Mouse (Mus musculus): ENCODE data around the gene Cdkal1. TPM values are rescaled to one million over a fixed set of nuclear protein-coding genes. Genes with fewer than 3 reads are reported as not detected.
A peak's percentile ranks its signal among the peaks of the same experiment; 100 is the strongest.

Cdkal1 gene
- polyA plus RNA-seq, 1 experiment from 2014 or later, result 15.1 TPM

DNA sequence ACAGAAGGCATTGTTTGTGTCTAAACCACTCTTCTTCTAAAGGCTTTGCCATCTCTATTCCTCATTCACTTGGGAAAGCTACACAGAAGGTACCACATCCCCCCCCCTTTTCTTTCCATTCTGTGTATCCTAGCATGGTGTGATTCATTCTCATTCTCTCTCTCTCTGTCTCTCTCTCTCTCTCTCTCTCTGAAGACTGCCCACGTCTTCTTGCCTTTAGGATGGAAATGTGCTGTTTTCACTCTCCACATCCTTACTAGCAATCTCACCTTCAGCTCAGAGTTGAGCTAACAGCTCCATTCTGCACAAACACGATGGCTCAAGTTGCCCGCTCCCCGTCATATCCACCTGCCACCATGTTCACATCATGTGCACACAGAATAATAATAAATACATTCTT lies 675.6 kb downstream of the Cdkal1 start:
- in situ Hi-C loops (cut with MboI; ENCODE audit: low pct_unique_long_range_greater_than_20kb), result no loop called here
- CTCF ChIA-PET, result no interaction called here
- DNase-seq (ENCODE audit: low read depth, low spot score) (no peak), ATAC-seq (no peak)
- POLR2A ChIA-PET, result no interaction called here
- no peak for TF ChIP-seq CTCF (IDR thresholded peaks at IDR 0.05)
- peaks cover 3% of the 10 kb centered on the region for H3K27me3 ChIP-seq

DNA sequence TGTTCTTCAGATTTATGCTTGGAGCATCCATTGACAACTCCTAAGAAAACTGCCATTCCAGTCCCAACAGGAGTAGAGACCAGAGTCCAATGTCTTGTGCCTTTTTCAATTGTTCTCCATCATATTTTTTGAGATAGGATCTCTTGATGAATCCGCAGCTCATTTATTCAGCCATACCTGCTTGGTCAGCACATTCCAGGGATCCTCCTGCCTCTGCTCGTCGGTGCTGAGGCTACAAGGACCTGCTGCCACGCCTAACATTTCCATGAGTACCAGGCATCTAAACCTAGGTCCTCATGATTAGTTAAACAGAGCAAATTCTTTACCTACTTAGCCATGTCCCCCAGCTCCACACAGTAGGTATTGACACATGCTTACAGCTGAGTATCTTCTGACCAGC lies 676.2 kb downstream of the Cdkal1 start:
- no peak for ATAC-seq
- no peak for DNase-seq (ENCODE audit: low read depth, low spot score)
- peaks cover 3% of the 10 kb centered on the region for H3K27me3 ChIP-seq
- in situ Hi-C loops (cut with MboI; ENCODE audit: low pct_unique_long_range_greater_than_20kb), result no loop called here
- no peak for TF ChIP-seq CTCF (IDR thresholded peaks at IDR 0.05)
- POLR2A ChIA-PET, result interaction anchor here (0.5 kb wide), 1 partner anchor 35 kb away, joined by 4 read pairs; no protein-coding TSS in a partner anchor
- CTCF ChIA-PET, result no interaction called here

DNA sequence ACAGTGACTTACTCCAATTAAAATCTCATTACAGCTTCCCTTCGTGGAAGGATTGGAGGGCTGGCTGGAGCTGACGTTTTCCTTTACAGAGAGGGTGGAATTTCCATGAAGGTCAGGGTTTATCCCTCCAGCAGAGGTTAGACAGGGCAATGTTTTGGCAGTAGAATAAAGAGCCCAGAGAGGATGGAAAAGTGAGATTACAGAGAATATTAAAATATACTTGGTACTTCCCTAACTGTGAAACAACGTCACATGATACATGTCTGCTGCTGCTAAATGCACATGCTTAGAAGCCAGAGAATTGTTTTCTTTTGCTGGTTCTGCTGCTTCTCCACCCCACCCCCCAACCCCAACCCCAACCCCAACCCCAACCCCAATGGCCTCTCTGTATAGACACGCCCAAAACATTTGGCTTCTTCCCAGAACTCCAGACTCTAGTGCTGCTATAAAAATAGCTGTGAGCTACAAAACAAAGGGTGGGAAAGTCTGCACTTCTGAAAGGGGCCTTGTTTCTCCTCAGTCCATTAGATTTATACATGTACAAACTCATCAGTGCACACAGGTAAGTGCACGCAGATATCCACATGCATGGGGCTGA lies 677.5 kb downstream of the Cdkal1 start:
- in situ Hi-C loops (cut with MboI; ENCODE audit: low pct_unique_long_range_greater_than_20kb), result no loop called here
- no peak for DNase-seq (ENCODE audit: low read depth, low spot score)

DNA sequence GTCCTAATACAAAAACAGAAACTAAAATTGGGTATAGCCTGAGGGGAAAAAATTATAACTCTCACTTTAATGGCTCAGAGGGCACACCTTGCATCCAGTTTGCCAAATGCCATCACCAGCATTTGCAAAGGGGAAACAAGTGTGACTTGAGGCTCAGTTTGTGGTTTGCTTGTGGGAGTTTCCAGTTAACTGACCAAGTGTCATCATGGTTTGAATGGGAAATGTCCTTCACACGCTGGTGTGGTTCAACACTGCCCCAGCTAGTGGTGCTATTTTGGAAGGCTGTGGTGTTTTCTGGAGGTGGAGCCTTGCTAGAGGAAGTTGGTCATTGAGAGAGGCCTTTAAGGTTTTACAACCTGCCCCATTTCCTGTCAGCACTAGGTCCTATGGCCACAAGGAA lies 686.1 kb downstream of the Cdkal1 start:
- ChIA-PET CTCF (interaction anchor here (1.5 kb wide), 1 partner anchor 19 kb away, joined by 4 read pairs; no protein-coding TSS in a partner anchor), POLR2A (no interaction called here)
- DNase-seq (ENCODE audit: low read depth, low spot score) (no peak), ATAC-seq (no peak)
- in situ Hi-C loops (cut with MboI; ENCODE audit: low pct_unique_long_range_greater_than_20kb), result no loop called here
- H3K27me3 ChIP-seq, result no peaks in the 10 kb centered on the region
- no peak for TF ChIP-seq CTCF (IDR thresholded peaks at IDR 0.05)

More for the DNA sequence above, 677.5 kb downstream of the Cdkal1 start:
- ATAC-seq, result no peak
- TF ChIP-seq CTCF (IDR thresholded peaks at IDR 0.05), result no peak
- POLR2A ChIA-PET, result interaction anchor here (1.1 kb wide), 1 partner anchor 23 kb away, joined by 3 read pairs; no protein-coding TSS in a partner anchor
- CTCF ChIA-PET, result interaction anchor here (1.0 kb wide), 1 partner anchor 10 kb away, joined by 3 read pairs; no protein-coding TSS in a partner anchor
- H3K27me3 ChIP-seq, result peaks cover 3% of the 10 kb centered on the region

DNA sequence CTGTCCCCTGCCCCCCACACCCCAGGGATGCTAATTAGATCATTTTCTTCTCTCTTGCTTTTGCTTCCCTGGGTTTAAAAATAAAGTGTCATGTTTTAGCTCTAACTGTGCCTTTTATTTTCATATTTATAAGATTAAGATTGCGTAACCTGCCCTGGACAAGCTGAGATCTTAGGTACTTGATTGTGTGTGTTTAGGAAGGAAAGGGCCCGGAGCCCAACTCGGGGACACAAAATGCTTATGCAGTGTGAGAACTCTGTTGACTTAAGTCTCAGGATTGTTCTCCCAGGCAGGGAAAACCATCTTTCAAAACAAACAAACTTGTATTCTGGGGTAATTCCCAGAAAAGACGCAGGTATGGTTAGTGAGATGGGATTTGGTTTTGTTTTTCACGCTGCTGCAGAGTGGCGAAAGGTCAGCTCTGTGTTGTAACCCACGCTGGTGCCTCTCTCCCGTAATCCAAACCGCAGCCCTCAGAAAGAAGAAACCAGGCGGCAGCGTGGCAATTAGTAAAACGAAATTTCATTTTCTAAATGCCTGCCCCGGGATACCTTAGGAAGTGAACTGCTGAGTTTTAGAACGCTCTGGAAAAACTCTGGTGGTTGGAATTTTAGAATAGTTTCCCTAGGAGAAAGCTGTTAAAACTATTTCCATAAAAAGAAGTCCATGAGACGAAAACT lies 690.5 kb downstream of the Cdkal1 start:
- POLR2A ChIA-PET, result no interaction called here
- DNase-seq (ENCODE audit: low read depth, low spot score) (no peak), ATAC-seq (no peak)
- in situ Hi-C loops (cut with MboI; ENCODE audit: low pct_unique_long_range_greater_than_20kb), result no loop called here
- CTCF ChIA-PET, result interaction anchor here (1.1 kb wide), 1 partner anchor 31 kb away, joined by 3 read pairs; no protein-coding TSS in a partner anchor
- no peak for TF ChIP-seq CTCF (IDR thresholded peaks at IDR 0.05)
- no peaks in the 10 kb centered on the region for H3K27me3 ChIP-seq

DNA sequence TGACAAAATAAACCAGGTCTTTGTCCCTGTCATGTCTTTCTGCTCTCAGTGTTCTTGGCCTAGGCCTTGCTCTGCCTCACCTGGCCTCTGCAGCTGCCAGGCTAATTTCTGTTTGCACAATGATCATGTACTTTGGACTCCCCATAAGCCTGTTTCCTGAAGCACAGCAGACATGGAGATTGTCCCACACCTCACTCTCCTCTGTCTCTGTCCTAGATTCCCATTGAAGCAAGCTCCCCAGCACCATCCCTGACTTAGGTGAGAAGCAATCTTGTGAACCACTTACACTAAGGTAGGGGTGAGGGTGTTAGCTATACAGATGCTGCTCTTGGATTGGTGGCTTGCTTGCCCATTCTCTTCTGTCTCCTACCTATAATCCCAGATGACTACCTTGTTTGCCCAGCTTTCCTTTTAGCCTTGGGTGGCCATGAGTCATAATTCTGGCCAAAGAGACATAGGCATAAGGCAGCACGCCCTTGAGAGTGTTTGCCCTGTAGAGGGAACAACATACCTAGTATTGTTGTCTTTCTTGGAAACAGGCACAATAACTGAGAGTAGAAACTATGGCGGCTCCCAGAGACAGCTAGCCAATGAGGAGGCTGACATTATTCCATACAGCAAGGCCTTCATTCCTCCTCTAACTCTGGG lies 692.5 kb downstream of the Cdkal1 start:
- no peak for ATAC-seq
- POLR2A ChIA-PET, result no interaction called here
- in situ Hi-C loops (cut with MboI; ENCODE audit: low pct_unique_long_range_greater_than_20kb), result no loop called here
- no peak for TF ChIP-seq CTCF (IDR thresholded peaks at IDR 0.05)
- CTCF ChIA-PET, result interaction anchor here (1.0 to 1.1 kb wide), 2 partner anchors 18 to 205 kb away, joined by 3 read pairs; no protein-coding TSS in a partner anchor
- no peaks in the 10 kb centered on the region for H3K27me3 ChIP-seq
- DNase-seq (ENCODE audit: low read depth, low spot score), result no peak

DNA sequence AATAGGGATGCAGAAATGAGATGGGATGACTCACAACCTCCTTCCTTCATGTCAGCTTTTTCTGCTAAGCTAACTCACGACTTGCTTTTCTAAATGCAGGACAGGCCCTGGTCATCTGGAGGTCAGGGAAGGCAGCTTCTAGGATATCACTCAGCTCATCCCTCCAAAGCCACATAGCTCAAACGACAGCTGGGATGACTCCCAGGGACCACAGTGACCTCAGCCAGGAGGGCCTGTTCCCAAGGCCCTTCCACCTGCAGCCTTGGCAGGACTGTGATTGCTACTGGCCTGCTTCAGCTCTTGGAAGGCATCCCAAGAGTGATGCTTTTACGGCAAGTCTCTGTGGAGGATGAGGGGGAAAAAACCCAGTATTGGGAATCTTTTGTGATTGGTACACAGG lies 693.0 kb downstream of the Cdkal1 start:
- POLR2A ChIA-PET, result no interaction called here
- CTCF ChIA-PET, result no interaction called here
- no peaks in the 10 kb centered on the region for H3K27me3 ChIP-seq
- TF ChIP-seq CTCF (IDR thresholded peaks at IDR 0.05), result no peak
- no peak for ATAC-seq
- no peak for DNase-seq (ENCODE audit: low read depth, low spot score)
- in situ Hi-C loops (cut with MboI; ENCODE audit: low pct_unique_long_range_greater_than_20kb), result no loop called here

DNA sequence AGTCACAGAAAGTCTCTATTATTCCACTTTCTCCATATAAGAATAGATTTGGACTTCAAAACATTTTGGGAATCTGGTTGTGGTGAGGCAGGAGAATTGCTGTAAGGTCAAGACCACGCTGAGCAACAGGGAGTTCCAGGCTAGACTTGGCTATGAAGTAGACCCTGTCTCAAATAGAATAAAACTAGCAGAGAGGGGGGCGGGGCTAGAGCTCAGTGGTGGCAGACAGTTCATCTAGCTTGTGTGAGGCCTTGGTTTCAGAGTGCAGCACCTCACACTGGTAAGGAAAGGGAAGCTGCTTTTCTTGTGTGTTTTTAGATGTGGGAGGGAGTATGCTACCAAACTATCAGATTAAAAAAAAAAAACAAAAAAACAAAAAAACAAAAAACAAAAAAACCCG lies 694.0 kb downstream of the Cdkal1 start:
- ChIA-PET CTCF (no interaction called here), POLR2A (interaction anchor here (0.5 to 0.6 kb wide), 2 partner anchors 669 to 746 kb away, joined by 3 to 4 read pairs; no protein-coding TSS in a partner anchor)
- no peak for DNase-seq (ENCODE audit: low read depth, low spot score)
- ATAC-seq, result no peak
- H3K27me3 ChIP-seq, result no peaks in the 10 kb centered on the region
- no peak for TF ChIP-seq CTCF (IDR thresholded peaks at IDR 0.05)
- in situ Hi-C loops (cut with MboI; ENCODE audit: low pct_unique_long_range_greater_than_20kb), result no loop called here

DNA sequence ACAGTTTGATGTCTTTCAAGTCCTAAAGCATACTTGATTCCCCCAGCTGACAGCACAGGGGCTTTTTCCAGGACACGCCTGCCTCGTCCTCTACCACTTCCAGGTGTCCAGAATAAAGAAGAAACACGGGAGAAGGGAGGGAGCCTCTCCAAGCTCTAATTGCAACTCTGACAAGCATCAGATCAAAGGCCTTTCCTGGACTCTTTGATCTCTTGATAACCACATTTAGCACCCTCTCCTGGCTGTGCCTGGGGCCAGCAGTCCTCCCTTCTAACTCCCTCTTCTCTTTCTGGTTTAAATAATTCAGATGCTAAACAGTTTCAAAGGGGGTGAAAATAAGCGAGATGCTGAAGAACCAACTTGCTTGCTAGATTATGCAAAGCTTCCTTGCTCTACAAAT lies 698.8 kb downstream of the Cdkal1 start:
- TF ChIP-seq CTCF (IDR thresholded peaks at IDR 0.05), result peak; percentile 33
- ATAC-seq, result no peak
- in situ Hi-C loops (cut with MboI; ENCODE audit: low pct_unique_long_range_greater_than_20kb), result no loop called here
- H3K27me3 ChIP-seq, result no peaks in the 10 kb centered on the region
- DNase-seq (ENCODE audit: low read depth, low spot score), result no peak
- ChIA-PET CTCF (no interaction called here), POLR2A (no interaction called here)

DNA sequence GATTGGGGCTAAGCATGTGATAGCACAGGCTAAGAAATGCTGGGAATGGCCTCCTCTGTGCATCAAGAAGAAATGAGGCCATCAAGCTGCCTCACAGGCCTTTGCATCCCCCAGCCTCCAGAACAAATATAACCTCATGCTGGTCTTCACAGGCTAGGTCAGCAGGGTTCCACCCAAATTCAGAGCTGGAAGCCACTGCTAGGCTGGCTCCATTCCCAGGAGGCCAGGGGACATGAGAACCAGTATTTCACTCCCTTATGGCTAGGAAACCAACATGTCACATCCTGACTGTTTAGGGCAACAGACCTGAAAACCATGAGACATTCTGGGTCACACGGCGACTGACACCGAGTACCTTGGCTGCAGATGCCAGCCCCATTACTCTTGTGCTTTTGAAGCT lies 700.2 kb downstream of the Cdkal1 start:
- POLR2A ChIA-PET, result interaction anchor here (0.6 kb wide), 1 partner anchor 1737 kb away, joined by 7 read pairs; no protein-coding TSS in a partner anchor
- no peak for ATAC-seq
- CTCF ChIA-PET, result no interaction called here
- H3K27me3 ChIP-seq, result no peaks in the 10 kb centered on the region
- TF ChIP-seq CTCF (IDR thresholded peaks at IDR 0.05), result no peak
- no peak for DNase-seq (ENCODE audit: low read depth, low spot score)
- in situ Hi-C loops (cut with MboI; ENCODE audit: low pct_unique_long_range_greater_than_20kb), result no loop called here

DNA sequence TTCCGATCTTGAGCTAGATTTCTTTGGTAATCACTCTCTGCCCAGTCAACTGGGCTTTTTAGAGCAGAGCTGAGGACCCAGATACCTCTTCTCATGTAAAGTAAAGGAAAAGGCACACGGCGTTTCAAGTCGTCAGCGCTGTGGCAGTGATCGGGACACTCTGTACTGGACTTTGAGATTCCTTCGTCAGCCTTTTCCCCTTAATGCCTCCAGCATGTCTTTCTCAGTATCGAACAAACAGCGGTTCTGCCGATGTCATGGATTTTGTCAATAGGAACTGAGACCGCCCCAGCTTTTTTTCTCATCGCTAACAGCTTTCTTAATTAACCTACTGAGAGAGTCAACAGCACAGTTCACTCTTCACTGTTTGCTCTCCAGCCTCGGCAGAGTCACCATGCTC lies 705.4 kb downstream of the Cdkal1 start:
- DNase-seq (ENCODE audit: low read depth, low spot score) (no peak), ATAC-seq (no peak)
- in situ Hi-C loops (cut with MboI; ENCODE audit: low pct_unique_long_range_greater_than_20kb), result no loop called here
- POLR2A ChIA-PET, result no interaction called here
- CTCF ChIA-PET, result interaction anchor here (1.7 kb wide), 1 partner anchor 19 kb away, joined by 4 read pairs; no protein-coding TSS in a partner anchor
- H3K27me3 ChIP-seq, result no peaks in the 10 kb centered on the region
- no peak for TF ChIP-seq CTCF (IDR thresholded peaks at IDR 0.05)
